Mouse (Mus musculus): Measurements from ENCODE around the gene Rgs19. TPM values are rescaled to one million over a fixed set of nuclear protein-coding genes. Genes with fewer than 3 reads are reported as not detected.

The Rgs19 gene
- polyA plus RNA-seq, 1 experiment: 260 TPM

DNA sequence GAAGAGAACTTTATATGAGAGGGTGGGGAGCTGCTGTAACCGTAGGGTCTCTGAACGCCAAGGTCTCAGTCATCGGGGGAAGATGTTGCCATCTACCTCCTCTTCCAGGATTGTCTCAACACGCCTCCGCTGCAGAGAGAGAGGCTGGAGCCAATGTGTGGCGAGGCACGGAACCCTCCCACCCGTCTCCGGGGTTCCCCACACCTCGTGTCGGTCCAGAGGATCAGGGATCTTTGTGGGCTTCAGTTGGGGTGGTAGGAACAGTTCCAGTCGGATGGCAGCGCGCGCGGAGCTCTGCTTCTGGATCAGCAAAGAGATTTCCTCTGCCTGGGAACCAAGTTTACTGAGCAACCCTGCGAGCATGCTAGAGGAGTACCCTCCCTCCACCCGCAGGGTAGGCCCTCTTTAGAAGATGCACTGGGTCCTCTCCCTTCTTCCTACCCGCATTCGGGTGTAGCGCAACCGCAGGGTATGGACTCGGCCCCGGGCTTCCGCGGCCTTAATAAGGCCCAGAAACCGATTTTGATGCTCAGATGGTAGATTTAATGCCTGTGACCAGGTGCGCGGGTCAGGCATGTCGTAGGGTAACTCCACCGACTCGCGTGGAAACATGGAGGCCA, 3.1 kb upstream of the Rgs19 start:
- 96% methylated on average over 33 of the region's 33 CpGs for WGBS
- Histone ChIP-seq H3K4me3 (ENCODE audit: control insufficient read depth, insufficient read depth, low read length) (no peak overlapping the region), H3K27ac (ENCODE audit: control insufficient read depth, insufficient read depth, low read length) (no peak overlapping the region), H3K4me1 (replicated peaks; ENCODE audit: control insufficient read depth, insufficient read depth, low read length) (peaks cover 20% of the 10 kb centered on the region), H3K27me3 (ENCODE audit: control insufficient read depth, insufficient read depth, low read length) (no peaks in the 10 kb centered on the region), H3K36me3 (ENCODE audit: control insufficient read depth, insufficient read depth, low read length) (no peaks in the 10 kb centered on the region)
- TF ChIP-seq CTCF (IDR thresholded peaks at IDR 0.05; ENCODE audit: borderline replicate concordance, control insufficient read depth, extremely low read depth, insufficient read depth, low read length, poor library complexity) (no peak), POLR2A (IDR thresholded peaks at IDR 0.05; ENCODE audit: control insufficient read depth, extremely low read depth, insufficient read depth, low read length, poor library complexity) (no peak)
- no peak for DNase-seq

DNA sequence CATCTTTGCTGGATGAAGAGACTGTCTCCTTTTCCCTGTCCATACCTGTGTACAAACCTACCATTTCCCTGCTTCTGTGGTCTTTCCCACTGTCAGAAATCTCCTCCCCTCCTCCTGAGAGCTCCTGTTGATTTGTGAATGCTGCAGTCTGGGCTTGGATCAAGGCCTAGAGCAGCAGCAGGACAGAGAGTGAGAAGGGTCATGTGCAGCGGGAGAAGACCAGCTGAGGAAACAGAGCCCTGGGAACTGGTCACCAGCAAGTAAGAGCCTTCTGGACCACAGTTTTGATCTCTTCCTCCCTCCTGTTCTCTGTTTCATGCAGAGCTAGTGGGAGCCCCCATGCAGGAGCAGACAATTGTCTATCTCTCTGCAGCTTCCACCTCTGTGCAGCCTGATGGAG, 2.0 kb upstream of the Rgs19 start:
- DNase-seq: no peak
- Histone ChIP-seq H3K27ac (ENCODE audit: control insufficient read depth, insufficient read depth, low read length) (no peak overlapping the region), H3K4me1 (replicated peaks; ENCODE audit: control insufficient read depth, insufficient read depth, low read length) (peaks cover 30% of the 10 kb centered on the region), H3K36me3 (ENCODE audit: control insufficient read depth, insufficient read depth, low read length) (no peaks in the 10 kb centered on the region), H3K27me3 (ENCODE audit: control insufficient read depth, insufficient read depth, low read length) (no peaks in the 10 kb centered on the region), H3K4me3 (ENCODE audit: control insufficient read depth, insufficient read depth, low read length) (no peak overlapping the region)
- TF ChIP-seq CTCF (IDR thresholded peaks at IDR 0.05; ENCODE audit: borderline replicate concordance, control insufficient read depth, extremely low read depth, insufficient read depth, low read length, poor library complexity): no peak
- TF ChIP-seq POLR2A (IDR thresholded peaks at IDR 0.05; ENCODE audit: control insufficient read depth, extremely low read depth, insufficient read depth, low read length, poor library complexity): no peak
- 84% methylated on average over 1 of the region's 1 CpGs for WGBS

DNA sequence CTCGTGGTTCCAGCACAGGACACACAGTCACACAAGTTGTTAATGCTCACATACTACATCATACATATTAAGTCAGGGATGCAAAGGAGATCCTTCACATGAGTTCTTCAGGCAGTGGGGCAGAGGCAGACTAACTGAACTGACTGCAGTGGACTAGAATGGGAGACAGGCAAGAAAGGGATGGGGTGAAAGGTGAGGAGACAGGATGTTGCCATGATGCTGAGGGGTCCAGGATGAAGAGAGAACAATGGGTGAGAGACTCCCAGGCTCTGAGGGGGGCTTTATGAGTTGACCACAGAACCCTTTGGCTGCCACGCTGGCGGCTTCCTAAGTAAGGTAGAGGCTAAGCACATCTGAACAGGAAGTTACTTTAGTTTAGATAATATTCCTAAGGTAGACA, 804 bp upstream of the Rgs19 start:
- Histone ChIP-seq H3K27me3 (ENCODE audit: control insufficient read depth, insufficient read depth, low read length) (no peaks in the 10 kb centered on the region), H3K4me3 (ENCODE audit: control insufficient read depth, insufficient read depth, low read length) (no peak overlapping the region), H3K27ac (ENCODE audit: control insufficient read depth, insufficient read depth, low read length) (no peak overlapping the region), H3K36me3 (ENCODE audit: control insufficient read depth, insufficient read depth, low read length) (no peaks in the 10 kb centered on the region), H3K4me1 (replicated peaks; ENCODE audit: control insufficient read depth, insufficient read depth, low read length) (peaks cover 36% of the 10 kb centered on the region)
- no peak for DNase-seq
- TF ChIP-seq POLR2A (IDR thresholded peaks at IDR 0.05; ENCODE audit: control insufficient read depth, extremely low read depth, insufficient read depth, low read length, poor library complexity): no peak
- 76% methylated on average over 3 of the region's 3 CpGs for whole genome bisulfite sequencing

DNA sequence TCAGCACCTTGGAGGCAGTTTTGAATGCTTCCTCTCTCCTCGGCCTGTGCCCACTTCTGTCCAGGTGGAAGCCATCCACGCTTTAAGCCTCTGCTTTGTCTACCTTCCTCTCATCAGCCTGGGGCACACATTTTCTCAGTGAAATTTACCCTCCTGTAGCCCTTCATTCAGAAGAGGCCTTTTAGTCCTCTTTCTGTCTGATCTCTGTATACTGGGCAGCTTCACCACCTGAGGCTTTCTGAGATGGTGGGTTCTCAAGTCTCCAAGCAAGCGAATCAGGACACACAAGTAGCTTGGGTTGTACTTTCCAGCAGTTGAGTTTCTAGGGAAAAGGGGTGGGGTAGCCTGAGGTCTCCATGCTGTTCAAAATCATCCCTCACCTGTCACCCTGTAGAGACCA, 1.5 kb downstream of the Rgs19 start:
- DNase-seq: no peak
- Histone ChIP-seq H3K27me3 (ENCODE audit: control insufficient read depth, insufficient read depth, low read length) (no peaks in the 10 kb centered on the region), H3K27ac (ENCODE audit: control insufficient read depth, insufficient read depth, low read length) (no peak overlapping the region), H3K4me1 (replicated peaks; ENCODE audit: control insufficient read depth, insufficient read depth, low read length) (peaks cover 36% of the 10 kb centered on the region), H3K4me3 (ENCODE audit: control insufficient read depth, insufficient read depth, low read length) (peak overlapping the region; percentile 77; the same call in 1 of the 2 replicates), H3K36me3 (ENCODE audit: control insufficient read depth, insufficient read depth, low read length) (0 out of 2 replicates have a peak, but pooled peaks cover 5% of the 10 kb centered on the region)
- no peak for TF ChIP-seq POLR2A (IDR thresholded peaks at IDR 0.05; ENCODE audit: control insufficient read depth, extremely low read depth, insufficient read depth, low read length, poor library complexity)
- TF ChIP-seq CTCF (IDR thresholded peaks at IDR 0.05; ENCODE audit: borderline replicate concordance, control insufficient read depth, extremely low read depth, insufficient read depth, low read length, poor library complexity): no peak
- WGBS: 70% methylated on average over 3 of the region's 3 CpGs

DNA sequence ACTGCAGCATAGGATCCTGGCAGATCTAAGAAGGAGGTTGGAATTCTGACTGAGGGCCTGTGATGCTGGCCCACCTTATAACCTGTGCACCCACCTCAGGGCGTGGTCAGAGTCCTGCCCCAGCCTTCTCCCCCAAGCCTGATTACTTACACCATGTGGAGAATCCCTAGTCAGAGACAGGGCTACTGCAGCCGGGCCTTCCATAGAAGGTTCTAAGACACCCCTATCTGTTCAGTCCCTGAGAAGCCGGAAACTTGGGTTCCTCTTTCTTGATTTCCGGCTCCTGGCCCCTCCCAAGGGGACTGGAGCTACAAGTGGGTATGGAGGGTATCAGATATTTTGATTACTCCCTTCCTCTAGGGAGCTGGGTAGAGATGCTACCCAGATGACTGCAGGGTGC, 2.2 kb downstream of the Rgs19 start:
- H3K27ac ChIP-seq (ENCODE audit: control insufficient read depth, insufficient read depth, low read length): no peak overlapping the region; the same call in 1 of the 2 replicates
- H3K4me3 ChIP-seq (ENCODE audit: control insufficient read depth, insufficient read depth, low read length): peak overlapping the region; percentile 20
- WGBS: 13% methylated on average over 4 of the region's 4 CpGs
- 0 out of 2 replicates have a peak, but pooled peaks cover 5% of the 10 kb centered on the region for H3K36me3 ChIP-seq (ENCODE audit: control insufficient read depth, insufficient read depth, low read length)
- TF ChIP-seq POLR2A (IDR thresholded peaks at IDR 0.05; ENCODE audit: control insufficient read depth, extremely low read depth, insufficient read depth, low read length, poor library complexity) (no peak), CTCF (IDR thresholded peaks at IDR 0.05; ENCODE audit: borderline replicate concordance, control insufficient read depth, extremely low read depth, insufficient read depth, low read length, poor library complexity) (no peak)
- H3K27me3 ChIP-seq (ENCODE audit: control insufficient read depth, insufficient read depth, low read length): no peaks in the 10 kb centered on the region
- DNase-seq: peak; percentile 49
- peaks cover 36% of the 10 kb centered on the region for H3K4me1 ChIP-seq (replicated peaks; ENCODE audit: control insufficient read depth, insufficient read depth, low read length)

DNA sequence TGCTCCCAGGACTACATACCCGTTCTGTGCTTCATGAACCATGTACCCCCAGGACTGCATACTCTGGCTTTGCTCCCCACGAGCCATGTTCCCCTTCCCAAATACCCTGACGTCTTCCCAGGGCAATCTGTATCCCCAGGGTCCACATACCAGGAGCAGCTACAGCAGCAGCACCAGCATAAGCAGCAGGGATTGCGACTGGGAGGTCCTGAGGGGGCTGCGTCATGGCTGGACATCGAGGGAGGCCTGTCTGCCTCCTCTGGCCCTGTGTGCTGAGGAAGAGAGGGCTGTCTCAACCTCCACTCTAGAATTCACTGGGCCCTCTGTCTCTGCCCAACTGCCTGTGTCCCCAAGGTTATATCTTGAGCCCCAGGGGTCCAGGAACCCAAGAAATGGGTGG, 2.7 kb downstream of the Rgs19 start:
- no peak for DNase-seq
- H3K4me3 ChIP-seq (ENCODE audit: control insufficient read depth, insufficient read depth, low read length): no peak overlapping the region
- H3K27me3 ChIP-seq (ENCODE audit: control insufficient read depth, insufficient read depth, low read length): no peaks in the 10 kb centered on the region
- H3K27ac ChIP-seq (ENCODE audit: control insufficient read depth, insufficient read depth, low read length): no peak overlapping the region
- peaks cover 36% of the 10 kb centered on the region for H3K4me1 ChIP-seq (replicated peaks; ENCODE audit: control insufficient read depth, insufficient read depth, low read length)
- 0 out of 2 replicates have a peak, but pooled peaks cover 5% of the 10 kb centered on the region for H3K36me3 ChIP-seq (ENCODE audit: control insufficient read depth, insufficient read depth, low read length)
- TF ChIP-seq CTCF (IDR thresholded peaks at IDR 0.05; ENCODE audit: borderline replicate concordance, control insufficient read depth, extremely low read depth, insufficient read depth, low read length, poor library complexity) (no peak), POLR2A (IDR thresholded peaks at IDR 0.05; ENCODE audit: control insufficient read depth, extremely low read depth, insufficient read depth, low read length, poor library complexity) (no peak)
- 82% methylated on average over 6 of the region's 6 CpGs for WGBS

All from thymus, adult 2 months (tissue).